Mouse (Mus musculus): ENCODE measurements at regions not wholly inside any gene's neighbourhood (a gene's known extent, or its start where the extent isn't known, plus 50 kb on each side); places are given as distances from the start of the nearest gene placed in this dataset.

DNA sequence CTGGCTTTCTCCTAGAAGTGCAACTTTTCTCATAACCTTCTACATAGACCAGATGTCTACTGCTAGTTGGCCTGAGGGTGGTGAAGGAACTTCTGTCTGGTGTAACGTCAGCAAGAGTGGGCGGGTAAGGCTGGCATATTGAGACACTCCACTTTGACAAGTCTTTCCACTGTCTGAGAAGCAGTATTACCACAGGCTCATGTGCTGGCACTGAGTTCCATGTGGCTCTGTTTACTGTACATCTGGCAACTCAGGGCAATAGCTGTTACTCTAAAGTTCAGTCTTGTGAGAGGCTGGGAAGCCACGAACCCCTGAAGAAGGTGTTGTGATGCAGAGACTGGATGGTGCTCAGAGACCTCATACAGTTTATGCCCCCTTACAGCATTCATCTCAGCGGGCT lies 230.7 kb upstream of the Tbx18 start:
- DNase-seq (ENCODE audit: low spot score in 2 of 2), result no peak

DNA sequence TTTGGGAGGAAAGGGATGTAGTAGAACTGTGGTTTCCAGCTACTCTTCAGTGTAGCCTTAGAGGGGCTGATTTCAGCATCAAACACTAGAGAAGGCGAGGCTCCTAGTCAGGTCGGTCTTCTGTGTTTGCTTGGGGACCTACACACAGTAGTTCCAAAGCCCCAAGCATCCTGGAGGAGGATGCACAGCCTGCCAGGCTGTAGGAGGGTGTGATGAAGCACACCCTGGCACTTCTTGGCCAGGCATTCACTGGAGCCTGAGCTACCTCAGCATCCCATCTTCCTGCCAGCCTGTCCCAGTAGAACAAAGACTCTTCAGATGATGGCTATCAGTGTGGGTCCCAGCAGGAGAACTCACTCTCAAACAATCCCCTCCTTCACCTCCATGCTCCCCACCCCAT lies 233.4 kb upstream of the Tbx18 start:
- DNase-seq (ENCODE audit: low spot score in 2 of 2), result no peak

DNA sequence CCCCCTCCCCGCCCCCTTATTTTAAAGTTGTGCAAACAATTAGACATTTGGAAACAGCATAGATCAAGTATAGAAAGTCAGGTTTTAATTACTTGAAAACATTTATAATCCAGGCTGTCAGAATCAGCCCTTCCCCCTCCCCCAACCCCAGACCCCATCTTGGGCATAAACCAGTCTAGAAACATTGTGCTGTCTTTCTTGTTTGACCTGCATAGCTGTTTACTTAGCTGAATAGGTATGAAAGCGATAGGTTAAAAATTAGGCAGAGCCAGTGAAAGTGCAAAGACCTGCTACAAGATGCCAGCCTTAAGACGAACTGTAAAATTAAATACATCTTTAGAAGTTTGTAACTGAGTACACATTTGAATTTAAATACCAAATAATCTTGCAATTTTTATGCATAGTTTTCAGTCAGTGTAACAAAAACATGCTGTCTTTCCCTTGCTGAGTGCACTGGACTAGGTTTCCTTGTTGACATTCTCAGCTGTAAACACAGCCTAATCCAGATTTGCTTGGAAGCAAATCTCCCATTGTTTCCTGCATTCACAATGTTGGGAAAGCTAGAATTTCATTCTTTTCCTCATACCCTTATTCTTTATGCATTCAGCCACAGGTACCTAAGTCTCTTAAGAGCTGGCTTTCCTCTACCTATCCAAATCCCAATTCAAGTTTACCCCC lies 234.2 kb upstream of the Tbx18 start:
- no peak for DNase-seq (ENCODE audit: low spot score in 2 of 2)

DNA sequence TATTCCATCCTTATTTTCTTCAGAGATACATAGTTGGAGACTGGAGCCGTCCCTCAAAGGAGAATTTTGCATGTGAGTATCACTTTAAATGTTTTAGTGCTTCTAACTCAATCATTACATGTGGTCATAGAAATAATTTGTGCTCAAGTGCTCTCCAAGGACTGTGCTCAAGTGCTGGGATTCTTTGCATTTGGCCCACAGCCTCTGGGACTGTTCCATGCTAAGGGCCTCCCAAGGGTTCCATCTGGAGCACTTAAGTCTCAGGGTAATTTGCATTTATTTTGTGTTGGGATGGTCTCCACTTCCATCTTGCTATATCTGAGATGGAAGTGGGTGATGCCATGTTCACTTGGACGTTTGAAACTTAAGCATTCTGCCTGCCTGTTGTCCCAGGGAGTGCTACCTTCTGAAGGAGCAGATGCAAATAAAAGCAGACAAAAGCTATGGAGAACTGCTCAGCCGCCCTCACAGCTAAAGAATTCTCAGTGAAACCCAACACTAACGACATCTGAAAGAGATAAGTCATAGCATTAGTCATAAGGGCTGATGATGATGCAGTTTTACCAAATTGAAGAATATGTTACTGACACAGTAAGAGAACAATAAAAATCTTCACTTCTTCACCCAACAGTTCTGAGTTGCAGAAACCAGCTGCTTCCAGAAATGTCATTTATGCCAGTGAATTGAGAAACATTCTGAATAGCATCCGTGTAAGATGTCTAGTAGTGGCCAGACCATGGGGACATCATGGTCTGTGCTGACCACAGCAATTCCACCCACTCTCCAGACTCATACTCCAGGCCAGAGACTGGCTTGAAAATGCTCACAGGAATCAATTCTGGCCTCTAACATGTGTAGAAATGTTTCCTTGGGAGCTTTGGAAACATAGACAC lies 237.4 kb upstream of the Tbx18 start:
- no peak for DNase-seq (ENCODE audit: low spot score in 2 of 2)

DNA sequence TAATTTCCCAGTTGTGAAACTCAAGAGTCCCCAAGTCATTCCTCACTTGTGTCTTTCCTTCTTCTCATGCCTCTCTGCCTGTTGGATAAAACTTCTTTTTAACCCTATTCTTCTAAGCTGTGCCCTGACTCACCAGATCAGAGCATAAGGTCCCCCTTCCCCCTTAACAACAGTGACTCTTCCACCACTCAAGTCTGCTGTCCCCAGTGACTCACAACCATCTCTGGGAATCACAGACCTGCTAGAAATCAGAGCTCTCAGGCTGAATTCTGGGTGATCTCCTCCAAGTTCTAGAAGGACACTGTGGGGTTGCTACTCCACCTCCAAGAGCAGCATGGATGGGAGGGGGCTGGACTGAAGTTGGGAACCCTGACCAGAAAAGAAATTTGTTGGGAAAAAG lies 239.5 kb upstream of the Tbx18 start:
- no peak for DNase-seq (ENCODE audit: low spot score in 2 of 2)

DNA sequence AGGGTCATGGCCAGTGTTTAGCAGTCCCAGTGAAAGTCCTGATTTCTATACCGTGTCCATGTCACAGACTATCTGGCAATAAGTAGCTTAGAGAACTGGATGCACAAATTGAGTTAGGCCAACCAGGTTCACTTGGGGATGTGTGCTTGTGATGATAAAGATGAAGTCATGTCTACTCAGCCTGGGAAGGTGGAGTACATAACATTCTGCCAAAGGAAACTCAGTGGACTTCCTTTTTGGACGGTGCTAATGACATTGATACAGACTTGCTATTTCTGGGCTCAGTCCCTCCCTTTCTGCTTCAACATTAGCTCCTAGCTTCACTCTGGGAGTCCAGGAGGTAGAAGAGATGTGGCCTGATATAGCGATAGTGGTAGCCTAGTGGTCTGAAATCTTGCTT lies 240.7 kb upstream of the Tbx18 start:
- DNase-seq (ENCODE audit: low spot score in 2 of 2), result no peak

DNA sequence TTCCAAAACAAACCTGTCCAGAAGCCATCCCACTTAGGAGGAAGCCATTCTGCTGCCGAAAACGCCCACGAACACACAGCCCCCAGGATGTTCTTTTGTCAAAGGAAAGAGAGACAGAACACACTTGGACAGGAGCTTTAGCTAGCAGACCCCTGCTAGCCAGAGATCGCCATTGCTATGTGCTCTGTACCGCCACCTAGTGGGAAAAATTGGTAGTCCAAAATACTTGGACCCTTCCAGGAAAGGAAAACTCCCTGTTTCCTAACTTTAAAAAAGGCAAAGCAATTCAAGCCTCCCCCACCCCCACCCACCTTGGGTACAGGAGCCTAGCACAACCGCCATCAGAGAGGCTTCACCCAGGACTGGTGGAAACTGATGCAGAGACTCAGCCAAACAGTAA lies 242.5 kb upstream of the Tbx18 start:
- no peak for DNase-seq (ENCODE audit: low spot score in 2 of 2)

DNA sequence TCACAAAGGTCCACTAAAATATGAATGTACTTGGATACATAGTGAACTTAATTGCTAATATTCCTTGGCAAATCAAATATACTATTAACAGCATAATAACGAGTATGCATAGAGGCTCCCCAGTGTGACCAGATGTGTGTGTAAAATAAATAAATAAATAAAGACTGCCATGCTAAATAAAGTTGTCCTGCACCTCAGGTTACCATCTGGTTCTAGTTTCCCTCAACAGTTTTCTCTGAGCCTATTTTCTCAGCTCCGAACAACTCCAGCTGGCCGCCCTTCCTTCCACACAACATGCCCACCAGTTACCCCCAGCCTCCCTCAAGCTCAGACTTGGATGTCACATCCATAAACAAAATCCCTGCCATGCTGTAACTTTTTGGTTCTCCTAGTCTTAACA lies 253.8 kb upstream of the Tbx18 start:
- DNase-seq (ENCODE audit: low spot score in 2 of 2), result no peak

DNA sequence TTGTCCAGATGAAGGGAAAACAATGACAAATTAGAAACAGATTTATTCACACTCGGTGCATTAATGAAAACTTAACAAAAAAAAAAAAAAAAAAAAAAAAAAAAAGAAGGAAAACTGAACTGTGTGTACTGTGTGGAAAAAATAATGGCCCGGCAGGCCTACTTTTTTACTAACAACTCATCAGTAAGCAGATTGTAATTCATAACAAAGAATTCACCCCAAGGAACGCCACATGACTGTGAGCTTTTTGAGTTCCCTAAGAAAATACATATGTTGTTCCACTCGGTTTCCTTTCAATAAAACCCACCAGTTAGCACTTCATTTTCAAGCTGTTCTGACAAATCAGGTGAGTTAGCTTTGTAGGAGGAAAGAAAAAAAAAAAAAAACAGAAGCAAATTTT lies 254.4 kb upstream of the Tbx18 start:
- DNase-seq (ENCODE audit: low spot score in 2 of 2), result no peak

DNA sequence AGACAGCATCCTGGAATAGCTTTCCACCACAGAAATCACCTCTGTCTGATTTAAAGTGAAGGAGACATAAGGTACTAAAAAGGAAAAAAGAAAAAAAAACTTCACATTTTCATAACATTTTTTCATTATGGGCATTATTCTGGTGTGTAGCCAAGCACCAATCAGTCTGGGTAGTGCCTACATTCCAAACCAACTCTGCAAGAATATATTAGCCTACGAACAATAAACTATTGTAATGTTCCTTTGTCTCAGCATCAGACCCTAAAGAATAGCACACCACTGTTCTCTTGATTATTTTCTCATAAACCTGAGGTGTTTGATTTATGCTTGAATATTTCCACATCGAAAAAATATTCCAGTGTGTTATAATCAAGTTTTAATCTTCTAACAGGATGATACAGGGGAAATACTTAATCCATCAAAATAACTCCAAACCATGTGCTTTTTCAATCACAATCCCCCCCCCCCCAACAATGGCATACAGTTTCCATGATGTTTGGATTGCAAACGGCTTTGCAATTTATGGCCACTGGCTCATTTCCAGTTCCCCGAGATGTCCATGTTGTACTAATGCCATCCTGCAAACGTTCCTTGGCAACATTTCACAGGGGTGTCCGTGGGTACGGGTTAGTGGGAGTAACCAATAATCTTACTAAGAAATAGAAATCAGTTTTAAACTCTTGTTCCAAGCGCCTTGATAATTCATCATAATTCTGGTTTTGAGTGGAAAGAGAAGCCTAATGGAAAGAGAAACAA lies 275.1 kb upstream of the Tbx18 start:
- DNase-seq (ENCODE audit: low spot score in 2 of 2), result no peak

DNA sequence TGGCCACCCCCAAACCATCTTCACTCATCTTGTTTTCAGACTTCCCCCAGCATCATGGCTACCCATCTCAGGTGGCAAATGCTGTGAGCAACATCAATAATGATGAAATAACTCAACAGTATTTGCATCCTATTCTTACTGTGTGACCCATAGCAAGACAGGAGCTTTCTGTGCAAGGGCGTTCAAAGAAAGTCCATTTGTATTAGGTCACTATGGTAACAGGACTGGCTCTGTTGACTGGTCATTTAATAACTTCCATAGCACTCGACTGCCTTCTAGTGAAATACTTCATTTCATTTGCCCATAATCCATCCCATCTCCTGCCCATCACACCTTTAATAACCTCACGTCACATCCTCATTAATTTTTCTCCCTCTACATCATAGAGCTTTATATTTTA lies 292.7 kb upstream of the Tbx18 start:
- DNase-seq (ENCODE audit: low spot score in 2 of 2), result no peak

DNA sequence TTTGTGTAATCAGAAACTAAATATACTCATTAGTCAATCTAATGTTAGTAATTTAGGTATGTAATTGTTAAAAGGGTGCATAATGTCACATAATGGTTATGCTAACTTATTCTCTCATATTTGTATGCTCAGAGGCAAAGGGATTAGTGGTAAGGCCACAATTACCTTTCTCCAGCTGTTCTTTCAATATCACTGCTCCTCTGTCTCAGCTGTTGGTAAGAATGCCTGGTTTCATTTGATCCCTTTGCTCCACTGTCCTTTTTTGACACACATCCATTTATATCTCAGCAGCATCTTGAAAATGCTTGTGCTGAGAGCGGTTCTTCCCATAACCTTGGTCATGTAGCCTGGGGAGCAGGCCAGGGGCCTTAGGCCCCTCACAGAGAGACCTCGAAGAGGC lies 294.9 kb upstream of the Tbx18 start:
- DNase-seq (ENCODE audit: low spot score in 2 of 2), result no peak

DNA sequence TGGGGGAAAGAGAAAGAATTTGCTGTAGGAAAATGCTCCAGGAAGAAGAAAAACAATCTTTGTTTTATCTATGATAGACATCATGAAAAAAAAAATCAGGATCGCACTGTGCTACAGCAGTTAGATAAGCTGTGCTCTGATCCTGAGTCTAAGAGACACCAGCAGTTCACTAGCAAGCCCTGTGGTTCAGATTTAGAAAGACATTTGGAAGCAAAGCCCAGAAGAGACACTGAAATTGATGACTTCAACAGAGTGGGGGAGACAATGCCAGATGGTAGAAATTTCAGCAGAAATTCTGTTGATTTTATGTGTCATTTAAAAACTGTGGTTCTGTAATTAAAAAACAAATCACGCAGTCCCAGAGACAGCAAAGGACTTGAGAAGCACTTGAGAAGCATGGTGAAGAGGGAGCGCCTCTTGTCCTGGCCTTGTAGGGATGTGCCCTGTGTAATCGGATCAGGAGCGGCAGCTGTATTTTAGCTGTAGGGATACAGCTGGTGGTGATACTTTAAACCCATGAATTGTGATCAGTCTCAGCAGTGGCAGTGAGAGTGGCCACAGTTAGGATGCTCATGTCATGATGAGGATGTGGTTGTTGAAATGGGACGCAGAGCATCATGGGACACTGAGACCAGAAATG lies 296.4 kb upstream of the Nt5e start:
- DNase-seq (ENCODE audit: low spot score in 2 of 2), result no peak

DNA sequence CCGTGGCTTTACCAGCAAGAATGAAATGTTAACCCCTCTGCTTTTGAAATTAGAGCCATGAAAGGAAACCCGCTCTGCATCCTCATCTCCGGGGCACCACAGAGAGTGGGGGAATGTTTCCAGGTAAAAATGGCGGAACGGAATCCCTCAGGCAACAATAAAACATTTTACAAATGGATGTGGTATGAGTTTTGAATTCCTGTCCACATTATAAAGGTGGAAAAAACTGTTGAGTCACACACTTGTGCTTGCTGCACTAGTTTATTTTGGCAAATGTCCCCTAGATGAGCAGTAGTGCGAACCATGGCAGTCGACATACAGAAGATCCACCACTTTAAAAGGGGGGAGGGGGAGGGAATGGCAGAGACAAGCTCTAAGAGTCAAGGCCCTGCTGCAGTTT lies 289.4 kb upstream of the Nt5e start:
- no peak for DNase-seq (ENCODE audit: low spot score in 2 of 2)

DNA sequence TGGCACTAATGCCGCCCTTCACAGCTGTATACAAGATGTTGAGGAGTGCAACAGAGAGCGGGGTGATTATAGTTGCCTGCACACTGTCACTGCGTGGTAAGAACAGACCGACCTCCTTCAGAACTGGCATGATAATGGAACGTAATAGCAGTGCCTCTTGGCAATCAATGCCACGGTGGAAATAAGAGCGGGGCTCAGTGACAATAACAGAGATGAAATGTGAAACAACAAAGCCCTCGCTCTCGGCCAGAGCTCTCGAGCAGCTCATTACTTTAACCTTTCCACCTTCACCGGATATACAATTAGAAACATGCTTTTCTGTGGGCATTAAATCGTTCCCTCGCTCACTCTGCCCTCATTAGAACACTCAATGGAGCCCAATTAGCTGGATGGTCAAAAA lies 277.7 kb upstream of the Nt5e start:
- no peak for DNase-seq (ENCODE audit: low spot score in 2 of 2)

DNA sequence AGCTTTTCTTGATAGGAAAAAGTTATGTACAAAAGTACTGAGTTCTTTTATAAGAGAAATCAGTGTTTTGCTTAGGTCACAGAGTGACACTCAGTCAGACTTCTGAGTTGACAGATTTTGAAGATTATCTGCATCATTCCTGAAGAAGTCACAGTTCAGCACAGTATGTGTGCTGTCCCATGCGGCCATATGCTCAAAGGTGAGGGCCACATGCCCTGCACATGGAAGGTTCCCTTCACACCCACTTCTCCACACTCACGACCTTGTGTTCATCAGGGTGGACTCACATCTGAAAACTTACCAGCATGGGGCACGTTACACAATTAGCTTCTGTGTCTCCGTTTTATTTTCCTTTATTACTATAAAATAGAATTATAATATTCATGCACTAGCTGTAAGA lies 277.2 kb upstream of the Nt5e start:
- no peak for DNase-seq (ENCODE audit: low spot score in 2 of 2)

DNA sequence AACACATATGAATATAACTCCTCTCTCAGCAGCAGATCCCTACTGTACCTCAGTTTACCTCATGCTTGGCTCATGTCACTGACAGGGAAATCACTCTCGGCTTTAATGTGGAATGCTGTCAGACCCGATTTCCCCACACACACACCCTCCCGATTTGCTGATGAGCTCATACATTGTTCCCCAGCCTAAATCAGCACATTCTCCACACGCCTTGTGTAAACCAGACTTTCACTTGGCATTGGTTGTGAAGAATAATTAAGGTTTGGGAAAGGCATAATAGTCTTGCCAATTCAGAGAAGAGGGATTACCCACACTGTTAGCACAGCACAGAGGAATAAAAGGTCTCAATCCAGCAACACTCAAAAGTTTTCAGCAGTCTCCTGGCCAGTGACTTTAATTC lies 268.4 kb upstream of the Nt5e start:
- no peak for DNase-seq (ENCODE audit: low spot score in 2 of 2)

DNA sequence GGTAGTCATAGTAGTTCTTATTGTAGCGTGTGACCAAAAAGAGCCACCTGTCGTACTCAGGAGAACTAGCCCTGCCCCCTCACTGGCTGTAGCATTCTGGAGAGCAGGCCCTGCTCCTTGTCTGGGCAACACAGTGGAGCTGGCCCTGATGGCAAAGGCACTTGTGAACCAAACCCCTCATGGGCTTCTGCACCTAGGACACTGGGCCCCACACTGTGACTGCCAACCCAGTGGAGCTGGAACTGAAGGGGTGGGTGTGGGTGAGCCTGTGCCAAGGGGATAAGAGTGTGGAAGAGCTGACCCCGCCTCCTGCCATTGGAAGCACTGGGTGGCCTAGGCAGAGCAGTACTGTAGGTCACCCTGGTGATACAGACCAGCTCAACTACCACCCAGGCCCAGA lies 268.0 kb upstream of the Nt5e start:
- DNase-seq (ENCODE audit: low spot score in 2 of 2), result no peak

DNA sequence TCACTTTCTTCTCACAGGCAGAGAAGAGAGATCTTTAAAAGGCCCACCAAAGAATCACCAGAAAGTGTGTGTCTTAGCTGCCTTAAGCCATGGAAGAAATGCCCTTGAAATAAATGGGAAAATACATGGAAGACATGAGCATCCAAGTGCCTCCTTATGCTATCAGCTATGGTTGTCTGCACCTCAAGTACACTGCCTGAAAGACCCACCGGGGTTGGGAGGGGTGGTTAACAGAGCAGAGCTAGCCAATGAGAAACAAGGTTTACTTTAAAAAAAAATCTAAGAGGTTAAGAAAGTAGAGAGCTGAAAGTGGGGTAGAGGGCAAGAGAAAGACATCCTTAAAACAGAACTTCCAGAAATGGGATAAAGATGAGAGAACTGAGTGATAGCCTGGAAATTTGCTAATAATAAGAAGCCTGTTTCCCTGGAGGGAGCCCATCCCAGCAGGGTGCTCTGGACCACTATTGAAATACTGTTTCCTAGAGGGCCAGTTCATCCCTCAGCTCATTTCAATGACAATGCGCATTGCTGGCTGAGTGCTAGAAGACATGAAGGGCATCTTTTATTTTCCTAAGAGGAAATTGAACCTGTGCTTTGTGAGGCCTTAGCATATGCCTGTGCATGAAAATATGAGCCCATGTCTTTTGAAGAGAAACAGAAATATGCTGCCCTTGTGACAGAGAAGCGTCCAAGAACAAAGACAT lies 262.9 kb upstream of the Nt5e start:
- DNase-seq (ENCODE audit: low spot score in 2 of 2), result no peak

DNA sequence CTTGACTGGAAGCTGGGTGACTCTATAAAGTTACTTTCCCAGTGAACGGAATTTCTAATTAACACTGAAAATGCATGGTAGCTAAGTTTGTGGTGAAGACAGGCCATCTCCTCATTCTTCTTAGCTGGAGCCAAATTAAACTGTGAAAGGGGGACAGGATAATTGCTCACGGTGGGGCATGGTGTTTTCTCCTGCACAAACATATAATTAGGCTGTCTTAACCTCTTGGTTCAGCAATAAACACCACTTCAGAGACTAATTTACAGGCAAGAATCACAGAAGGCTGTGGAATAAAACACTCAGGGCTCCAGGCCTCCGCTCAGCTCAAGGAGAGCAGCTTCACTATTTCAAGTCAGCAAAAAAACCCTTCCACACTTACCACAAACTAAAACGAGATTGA lies 261.9 kb upstream of the Nt5e start:
- no peak for DNase-seq (ENCODE audit: low spot score in 2 of 2)

DNA sequence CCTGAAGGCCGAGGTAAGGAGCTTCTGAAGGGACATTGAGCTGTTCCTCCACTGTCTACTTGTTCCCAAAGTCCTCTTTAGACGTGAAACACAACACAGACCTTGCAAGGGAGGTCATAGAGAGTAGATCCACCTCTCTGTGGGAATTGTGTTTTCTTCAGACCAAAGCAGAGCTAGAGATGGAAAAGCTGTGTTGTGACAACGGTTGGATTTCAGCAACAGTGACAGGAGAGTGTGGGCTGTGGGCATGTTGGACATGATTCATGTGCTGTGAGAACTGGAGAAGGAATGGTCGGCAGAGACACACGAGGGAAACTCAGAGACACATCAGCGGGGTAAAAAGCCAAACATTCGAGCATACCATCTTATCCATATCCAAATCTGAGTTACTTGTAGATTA lies 261.2 kb upstream of the Nt5e start:
- DNase-seq (ENCODE audit: low spot score in 2 of 2), result no peak

DNA sequence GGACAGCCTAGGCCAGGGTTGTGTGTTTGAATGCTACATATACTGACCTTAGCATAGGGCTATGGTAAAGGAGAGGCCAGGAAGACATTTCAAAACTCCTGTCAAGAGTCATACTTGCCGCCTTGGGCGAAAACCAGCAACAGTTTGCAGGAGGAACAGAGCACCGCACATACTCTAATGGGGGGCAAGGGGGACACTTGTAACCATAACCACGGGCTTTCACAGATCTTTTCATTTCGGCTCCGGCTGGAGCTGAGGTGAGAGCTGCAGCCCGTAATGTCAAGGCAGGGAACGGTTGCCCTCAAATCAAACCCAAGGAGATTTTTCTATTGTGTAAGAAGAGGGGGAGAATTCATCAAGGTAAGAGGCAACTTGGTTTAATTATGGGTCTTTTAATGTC lies 258.7 kb upstream of the Nt5e start:
- DNase-seq (ENCODE audit: low spot score in 2 of 2), result no peak
